ENCODE assay signal across 7 mouse cellular contexts in genomic region chr5:120116261-120117050, GRCm38 (mm10). TPM values are rescaled to one million over a fixed set of nuclear protein-coding genes. Genes with fewer than 3 reads are reported as not detected.
DNase-seq lines count a peak whose midpoint lies in the region; ATAC-seq and TF ChIP-seq lines count a peak whose summit lies in the region.

TSS of gene Rbm19 (plus strand) at chr5:120116465.

- peak; percentile 38; the same call in 1 of the 2 replicates for TF ChIP-seq POLR2A in small intestine, adult 2 months (IDR thresholded peaks at IDR 0.05; ENCODE audit: low read depth, low read length)

- DNase-seq in adrenal gland, adult 2 months: peak; percentile 95
- DNase-seq in embryo, embryonic 11.5 days (ENCODE audit: low read depth, low spot score): peak; percentile 87
- peak; percentile 89 to 94 for DNase-seq in gastrocnemius, postnatal 4 days (ENCODE audit: low spot score in 2 of 2)
- peak; percentile 95 for DNase-seq in left cerebral cortex, postnatal 4 days

- H3K9me3 ChIP-seq in intestine, postnatal 0 days (ENCODE audit: control insufficient read depth): no peaks in the 10 kb centered on the region
- H3K9me3 ChIP-seq in midbrain, embryonic 12.5 days: no peaks in the 10 kb centered on the region

- peak within 1 kb of the TSS; percentile 78 for H3K4me3 ChIP-seq in intestine, postnatal 0 days (ENCODE audit: low read depth, low read length)
- peak within 1 kb of the TSS; percentile 83 for H3K4me3 ChIP-seq in midbrain, embryonic 12.5 days
- peak within 1 kb of the TSS; percentile 79 for H3K4me3 ChIP-seq in small intestine, adult 2 months (ENCODE audit: low read depth, low read length)

- H3K4me1 ChIP-seq in intestine, postnatal 0 days (replicated peaks; ENCODE audit: control insufficient read depth, insufficient read depth, low read length): 0 out of 2 replicates have a peak, but pooled peaks cover 2% of the 10 kb centered on the region
- peaks cover 7% of the 10 kb centered on the region for H3K4me1 ChIP-seq in midbrain, embryonic 12.5 days
- H3K4me1 ChIP-seq in small intestine, adult 2 months (ENCODE audit: control insufficient read depth, insufficient read depth, insufficient read length, low read length): 0 out of 2 replicates have a peak, but pooled peaks cover 2% of the 10 kb centered on the region

- 0 out of 2 replicates have a peak, but pooled peaks cover 4% of the 10 kb centered on the region for H3K27me3 ChIP-seq in intestine, postnatal 0 days (replicated peaks; ENCODE audit: control insufficient read depth, insufficient read depth, low read length)
- H3K27me3 ChIP-seq in midbrain, embryonic 12.5 days: peaks cover 8% of the 10 kb centered on the region; the same call in 1 of the 2 replicates
- H3K27me3 ChIP-seq in small intestine, adult 2 months (ENCODE audit: control insufficient read depth, insufficient read depth, low read length): no peaks in the 10 kb centered on the region

- intact Hi-C loops in left cerebral cortex, postnatal 4 days (cut with DNase I): no loop called here

- H3K36me3 ChIP-seq in intestine, postnatal 0 days (ENCODE audit: control insufficient read depth, insufficient read depth): 0 out of 2 replicates have a peak, but pooled peaks cover 11% of the 10 kb centered on the region
- H3K36me3 ChIP-seq in midbrain, embryonic 12.5 days: peaks cover 23% of the 10 kb centered on the region
- H3K36me3 ChIP-seq in small intestine, adult 2 months (ENCODE audit: control insufficient read depth, insufficient read depth, low read length): peaks cover 12% of the 10 kb centered on the region

- peak; percentile 61 for TF ChIP-seq CTCF in intestine, postnatal 0 days (IDR thresholded peaks at IDR 0.05; ENCODE audit: low read depth)
- TF ChIP-seq CTCF in small intestine, adult 2 months (IDR thresholded peaks at IDR 0.05; ENCODE audit: extremely low read depth, insufficient read length, insufficient replicate concordance, low read depth, low read length): peak; percentile 16; the same call in 1 of the 2 replicates

- WGBS in intestine, postnatal 0 days: under 1% methylated on average over 46 of the region's 46 CpGs
- under 1% methylated on average over 46 of the region's 46 CpGs for WGBS in midbrain, embryonic 12.5 days
- WGBS in small intestine, adult 2 months: 1% methylated on average over 46 of the region's 46 CpGs

- H3K27ac ChIP-seq in intestine, postnatal 0 days (ENCODE audit: low read depth, low read length): no peak within 1 kb of the TSS
- peak within 1 kb of the TSS; percentile 43 for H3K27ac ChIP-seq in midbrain, embryonic 12.5 days (replicated peaks)
- H3K27ac ChIP-seq in small intestine, adult 2 months (ENCODE audit: insufficient read depth, low read depth, low read length): no peak within 1 kb of the TSS

- peak within 1 kb of the TSS; percentile 94 for H3K4me2 ChIP-seq in intestine, postnatal 0 days (replicated peaks; ENCODE audit: low read depth)
- H3K4me2 ChIP-seq in midbrain, embryonic 12.5 days (replicated peaks): peak within 1 kb of the TSS; percentile 84

- peak within 1 kb of the TSS; percentile 51 for H3K9ac ChIP-seq in intestine, postnatal 0 days (ENCODE audit: low read depth, low read length)
- peak within 1 kb of the TSS; percentile 60 for H3K9ac ChIP-seq in midbrain, embryonic 12.5 days (replicated peaks)

- ATAC-seq in intestine, postnatal 0 days: peak; percentile 83
- peak; percentile 85 for ATAC-seq in midbrain, embryonic 12.5 days (ENCODE audit: low FRiP score, low read depth)

RNA-seq across cellular contexts. Expression of gene Rbm19, which starts in this region (rescaled TPM):
- total RNA-seq in adrenal gland, adult 2 months (2021): 10 to 100 TPM; 24.9 to 27.0 TPM
- 13.0 and 14.4 TPM in 2 replicates for polyA plus RNA-seq in adrenal gland, adult 2 months (2012; rRNA removed)
- total RNA-seq in gastrocnemius, postnatal 4 days (2021): 10 to 100 TPM; 21.8 to 25.6 TPM
- polyA plus RNA-seq in intestine, postnatal 0 days (2015; fragmentation: Nextera tagmentation; extraction: Ambion mirVana): 12.0 and 14.9 TPM in 2 replicates
- total RNA-seq in left cerebral cortex, postnatal 4 days (2021): 10 to 100 TPM; 28.7 to 29.0 TPM
- 26.7 and 29.5 TPM in 2 replicates for polyA plus RNA-seq in midbrain, embryonic 12.5 days (2016; fragmentation: Nextera tagmentation; extraction: Ambion mirVana)
- polyA plus RNA-seq in small intestine, adult 2 months (2012; rRNA removed): 8.6 and 9.2 TPM in 2 replicates
